Mouse (Mus musculus): ENCODE measurements around the gene Cyp2w1.

GRCm38 (mm10) chr5:139365827-139366226 lies 13.4 kb downstream of the Cyp2w1 start:
- TF ChIP-seq GATA1 (IDR thresholded peaks at IDR 0.05; ENCODE audit: low read length) = no peak
- TF ChIP-seq TAL1 (IDR thresholded peaks at IDR 0.05; ENCODE audit: low read length) = no peak

Measured in erythroblast, embryonic 14.5 days (primary cell).